In the genomic region with DNA sequence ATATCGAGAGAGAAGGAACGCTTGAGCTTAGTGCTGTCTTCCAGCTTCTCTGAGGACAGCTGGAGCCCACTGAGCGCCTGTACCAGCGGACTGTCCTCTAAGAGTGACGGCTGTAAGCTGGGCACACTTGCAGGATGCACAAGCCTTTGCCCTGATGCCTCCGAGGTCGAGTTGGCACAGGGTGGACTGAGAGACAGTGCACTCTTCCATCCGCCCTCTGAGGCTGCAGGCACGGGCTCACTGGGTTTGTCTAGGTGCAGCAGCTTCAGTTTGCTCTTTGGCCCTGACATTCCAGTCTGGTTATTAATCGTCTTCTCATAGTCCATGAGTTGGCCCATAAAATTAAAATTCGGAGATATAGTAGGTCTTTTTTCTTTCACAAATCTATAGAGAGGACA, we compare ENCODE assay signal across 19 mouse cellular contexts.
DNase-seq lines count a peak whose midpoint lies in the region; ATAC-seq and TF ChIP-seq lines count a peak whose summit lies in the region.
"Had no signal": no experiment of that assay in that cellular context is flagged by ENCODE, and none has a peak within 500 bp of the region (broad histone marks: within the 10 kb centered on the region; RNA-seq: fewer than 3 reads in every experiment).

No protein-coding gene starts in this region.

- TF ChIP-seq EP300 in stomach, postnatal 0 days (optimal IDR thresholded peaks at IDR 0.05): no peak

- intact Hi-C loops in left cerebral cortex, postnatal 10 days (cut with DNase I): no loop called here

- peak; percentile 62 to 81 for DNase-seq in adrenal gland, adult (ENCODE audit: inconsistent age in 2 of 2, low spot score in 1 of 2)
- no peak for DNase-seq in adrenal gland, postnatal 4 days (ENCODE audit: low spot score in 2 of 2)
- DNase-seq in stomach, postnatal 0 days (ENCODE audit: low spot score): no peak
- no peak for DNase-seq in kidney, postnatal 0 days (ENCODE audit: low spot score)
- no peak for DNase-seq in yolk sac, embryonic 10.5 days (ENCODE audit: low spot score)
- no peak for DNase-seq in gastrocnemius, adult 18-20 months (ENCODE audit: low spot score)
- no peak for DNase-seq in left cerebral cortex, postnatal 10 days (ENCODE audit: extremely low spot score in 1 of 2, low spot score in 2 of 2)
- DNase-seq: cerebellum, postnatal 14 days; gastrocnemius, postnatal 25 days; layer of hippocampus, postnatal 36 days; midbrain, embryonic 14.5 days; spleen, adult 18-20 months had no signal

- peaks cover 12% of the 10 kb centered on the region for H3K36me3 ChIP-seq in stomach, embryonic 16.5 days (ENCODE audit: control insufficient read depth, insufficient read depth, low read length)
- H3K36me3 ChIP-seq in stomach, postnatal 0 days (ENCODE audit: control insufficient read depth, insufficient read depth, low read length): peaks cover 9% of the 10 kb centered on the region; the same call in 1 of the 2 replicates
- peaks cover 33% of the 10 kb centered on the region; the same call in 1 of the 2 replicates for H3K36me3 ChIP-seq in kidney, postnatal 0 days (ENCODE audit: insufficient read depth, low read length)

- no peak overlapping the region for H3K4me2 ChIP-seq in stomach, embryonic 16.5 days (ENCODE audit: low read depth, low read length)
- no peak overlapping the region for H3K4me2 ChIP-seq in stomach, postnatal 0 days (replicated peaks; ENCODE audit: low read depth)
- no peak overlapping the region for H3K4me2 ChIP-seq in kidney, postnatal 0 days (ENCODE audit: low read length)
- H3K4me2 ChIP-seq: embryonic facial prominence, embryonic 13.5 days had no signal

- 0 out of 2 replicates have a peak, but pooled peaks have one; percentile 3 for ATAC-seq in stomach, embryonic 16.5 days (ENCODE audit: insufficient read depth, low FRiP score)
- no peak for ATAC-seq in stomach, postnatal 0 days (ENCODE audit: low FRiP score, low TSS enrichment)
- peak; percentile 67 for ATAC-seq in kidney, postnatal 0 days (replicated peaks; ENCODE audit: low FRiP score, low read depth)
- ATAC-seq: forebrain, embryonic 14.5 days; Patski had no signal

- no peak overlapping the region for H3K27ac ChIP-seq in stomach, embryonic 16.5 days (ENCODE audit: low read length)
- H3K27ac ChIP-seq in stomach, postnatal 0 days (replicated peaks): no peak overlapping the region
- H3K27ac ChIP-seq in kidney, postnatal 0 days: no peak overlapping the region
- H3K27ac ChIP-seq: embryonic facial prominence, embryonic 13.5 days; hindbrain, embryonic 10.5 days had no signal

- no peaks in the 10 kb centered on the region for H3K9me3 ChIP-seq in stomach, embryonic 16.5 days (replicated peaks; ENCODE audit: control insufficient read depth, low read length)
- H3K9me3 ChIP-seq in stomach, postnatal 0 days (ENCODE audit: control insufficient read depth, low read length): no peaks in the 10 kb centered on the region
- H3K9me3 ChIP-seq in kidney, postnatal 0 days (replicated peaks; ENCODE audit: low read length): no peaks in the 10 kb centered on the region
- H3K9me3 ChIP-seq: embryonic facial prominence, embryonic 13.5 days; hindbrain, embryonic 10.5 days had no signal

- no peaks in the 10 kb centered on the region for H3K4me1 ChIP-seq in stomach, embryonic 16.5 days (ENCODE audit: control insufficient read depth, insufficient read depth, low read length)
- no peaks in the 10 kb centered on the region for H3K4me1 ChIP-seq in stomach, postnatal 0 days (replicated peaks; ENCODE audit: control insufficient read depth, insufficient read depth)
- no peaks in the 10 kb centered on the region for H3K4me1 ChIP-seq in kidney, postnatal 0 days (replicated peaks; ENCODE audit: insufficient read depth, low read length)
- H3K4me1 ChIP-seq: embryonic facial prominence, embryonic 13.5 days had no signal

- no peak overlapping the region for H3K9ac ChIP-seq in stomach, embryonic 16.5 days (ENCODE audit: low read length)
- H3K9ac ChIP-seq in stomach, postnatal 0 days (ENCODE audit: low read length): no peak overlapping the region
- H3K9ac ChIP-seq in kidney, postnatal 0 days (ENCODE audit: low read depth, low read length): no peak overlapping the region
- H3K9ac ChIP-seq: embryonic facial prominence, embryonic 13.5 days had no signal

- no peak for TF ChIP-seq CTCF in stomach, postnatal 0 days (IDR thresholded peaks at IDR 0.05; ENCODE audit: low read depth)
- no peak for TF ChIP-seq CTCF in kidney, postnatal 0 days (IDR thresholded peaks at IDR 0.05; ENCODE audit: low read depth)

- no peaks in the 10 kb centered on the region for H3K27me3 ChIP-seq in stomach, embryonic 16.5 days (ENCODE audit: control insufficient read depth, insufficient read depth, low read length)
- no peaks in the 10 kb centered on the region for H3K27me3 ChIP-seq in stomach, postnatal 0 days (ENCODE audit: control insufficient read depth, insufficient read depth, low read length)
- no peaks in the 10 kb centered on the region for H3K27me3 ChIP-seq in kidney, postnatal 0 days (ENCODE audit: insufficient read depth, low read length)
- H3K27me3 ChIP-seq: embryonic facial prominence, embryonic 13.5 days; Patski had no signal

- no peak overlapping the region for H3K4me3 ChIP-seq in stomach, embryonic 16.5 days (replicated peaks; ENCODE audit: low read length)
- H3K4me3 ChIP-seq in stomach, postnatal 0 days (ENCODE audit: low read depth, low read length): no peak overlapping the region
- no peak overlapping the region for H3K4me3 ChIP-seq in kidney, postnatal 0 days (replicated peaks; ENCODE audit: low read depth, low read length)
- H3K4me3 ChIP-seq: embryonic facial prominence, embryonic 13.5 days; hindbrain, embryonic 10.5 days; layer of hippocampus, adult 2 months; myocyte had no signal

- WGBS in stomach, embryonic 16.5 days: 89% methylated on average over 11 of the region's 11 CpGs
- 84% methylated on average over 11 of the region's 11 CpGs for WGBS in stomach, postnatal 0 days
- 90% methylated on average over 11 of the region's 11 CpGs for WGBS in kidney, postnatal 0 days

Comparison
In these comparisons a context has a peak if more than half of its experiments do, and no peak if none do; other contexts are left out.
1. DNase-seq: peak in adrenal gland, adult (2 of 2); none in adrenal gland, postnatal 4 days (0 of 2), stomach, postnatal 0 days (single experiment), kidney, postnatal 0 days (single experiment), yolk sac, embryonic 10.5 days (single experiment), gastrocnemius, adult 18-20 months (single experiment) and left cerebral cortex, postnatal 10 days (0 of 2).